Mouse (Mus musculus): Measurements from ENCODE around the gene Krt73.
A peak's percentile ranks its signal among the peaks of the same experiment; 100 is the strongest.

Gene Krt73

GRCm38 (mm10) chr15:101802296-101802835, at the start of gene Krt73:
TSS of gene Krt73 (minus strand) at chr15:101802346.
- no peak for ATAC-seq (ENCODE audit: insufficient number of reproducible peaks, low FRiP score, low TSS enrichment)

DNA sequence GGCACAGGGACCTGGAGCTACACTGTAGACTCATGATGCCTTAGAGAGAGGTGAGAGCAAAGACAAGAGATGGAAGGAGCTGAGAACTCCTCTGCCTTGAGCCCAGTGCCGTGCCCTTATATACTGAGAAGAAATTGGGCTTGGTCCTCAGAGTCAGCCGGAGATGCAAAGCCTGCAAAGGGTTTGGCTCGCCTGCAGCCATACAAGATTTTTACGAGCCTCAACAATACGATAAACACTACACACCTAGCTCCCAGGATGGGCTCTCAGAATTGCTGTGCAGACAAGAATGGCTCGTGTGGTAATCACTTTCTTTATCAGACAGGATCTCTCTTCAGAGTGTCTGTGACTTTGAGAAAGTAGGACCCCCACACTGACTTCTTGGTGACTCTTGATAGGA, 48.5 kb upstream of the Krt73 start, which contains the start of gene Krt1:
Krt1 (minus strand) TSS at position 101 of the 400 bp plus-strand sequence.
- no peak for ATAC-seq (ENCODE audit: insufficient number of reproducible peaks, low FRiP score, low TSS enrichment)

GRCm38 (mm10) chr15:101845971-101846403, 43.8 kb upstream of the Krt73 start:
- peak; percentile 54; the same call in 1 of the 2 replicates for ATAC-seq (ENCODE audit: insufficient number of reproducible peaks, low FRiP score, low TSS enrichment)

- ATAC-seq (ENCODE audit: insufficient number of reproducible peaks, low FRiP score, low TSS enrichment) = no peak
These were observed 41.0 kb upstream of the Krt73 start for GRCm38 (mm10) chr15:101843192-101843591.

- ATAC-seq (ENCODE audit: insufficient number of reproducible peaks, low FRiP score, low TSS enrichment) = no peak
These were observed 32.7 kb upstream of the Krt73 start for GRCm38 (mm10) chr15:101834784-101835328.

GRCm38 (mm10) chr15:101833131-101833530, 31.0 kb upstream of the Krt73 start:
- ATAC-seq (ENCODE audit: insufficient number of reproducible peaks, low FRiP score, low TSS enrichment) = no peak

GRCm38 (mm10) chr15:101829441-101829840, 27.3 kb upstream of the Krt73 start:
- ATAC-seq (ENCODE audit: insufficient number of reproducible peaks, low FRiP score, low TSS enrichment) = no peak

- no peak for ATAC-seq (ENCODE audit: insufficient number of reproducible peaks, low FRiP score, low TSS enrichment)
These were observed 19.6 kb upstream of the Krt73 start for GRCm38 (mm10) chr15:101821786-101822185.

- no peak for ATAC-seq (ENCODE audit: insufficient number of reproducible peaks, low FRiP score, low TSS enrichment)
These were observed 15.7 kb upstream of the Krt73 start, which contains the start of gene Krt2 for GRCm38 (mm10) chr15:101817875-101818274. TSS of gene Krt2 (minus strand) at chr15:101818169.

- no peak for ATAC-seq (ENCODE audit: insufficient number of reproducible peaks, low FRiP score, low TSS enrichment)
These were observed 1.1 kb upstream of the Krt73 start for GRCm38 (mm10) chr15:101803052-101803822.

DNA sequence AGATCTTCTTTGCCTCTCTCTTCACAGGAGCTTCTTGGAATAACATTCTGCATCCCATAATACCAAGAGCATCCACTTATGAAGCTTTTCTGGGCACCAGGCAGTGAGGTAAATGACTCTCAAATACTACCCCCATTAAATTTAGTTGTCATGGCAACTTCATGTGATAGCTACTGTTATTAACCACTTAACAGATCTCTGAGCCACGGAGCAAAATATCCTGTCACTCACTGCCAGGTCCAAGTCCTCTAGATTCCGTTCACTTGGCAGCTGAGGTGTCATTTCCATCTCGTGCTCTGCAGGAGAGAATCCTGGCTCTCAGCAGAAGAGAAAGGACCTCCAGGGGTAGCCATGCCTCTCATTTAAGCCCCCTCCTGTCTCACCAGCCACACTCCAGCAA, 11.3 kb downstream of the Krt73 start:
- no peak for ATAC-seq (ENCODE audit: insufficient number of reproducible peaks, low FRiP score, low TSS enrichment)

- no peak for ATAC-seq (ENCODE audit: insufficient number of reproducible peaks, low FRiP score, low TSS enrichment)
These were observed 15.8 kb downstream of the Krt73 start, which contains the start of gene Krt72 for GRCm38 (mm10) chr15:101786360-101786759. TSS of gene Krt72 (minus strand) at chr15:101786460.

DNA sequence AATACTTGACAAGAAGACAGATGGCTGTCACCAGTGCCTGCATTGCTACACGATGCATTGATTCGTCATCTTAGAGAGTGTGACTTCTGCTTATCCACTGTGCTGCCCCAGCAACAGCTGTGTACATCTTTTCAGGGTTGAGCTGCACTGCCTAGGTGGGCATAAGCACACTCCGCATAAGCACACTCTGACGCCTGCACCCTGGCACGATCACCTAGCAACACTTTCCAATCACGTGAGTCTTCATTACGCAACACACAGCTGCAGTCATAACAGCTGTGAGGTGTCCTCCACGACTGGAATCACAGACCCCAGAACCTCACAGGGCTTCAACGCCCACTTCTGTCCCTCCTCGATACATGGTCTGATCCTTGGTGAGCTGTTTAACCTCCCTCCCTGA, 28.7 kb downstream of the Krt73 start:
- no peak for ATAC-seq (ENCODE audit: insufficient number of reproducible peaks, low FRiP score, low TSS enrichment)

DNA sequence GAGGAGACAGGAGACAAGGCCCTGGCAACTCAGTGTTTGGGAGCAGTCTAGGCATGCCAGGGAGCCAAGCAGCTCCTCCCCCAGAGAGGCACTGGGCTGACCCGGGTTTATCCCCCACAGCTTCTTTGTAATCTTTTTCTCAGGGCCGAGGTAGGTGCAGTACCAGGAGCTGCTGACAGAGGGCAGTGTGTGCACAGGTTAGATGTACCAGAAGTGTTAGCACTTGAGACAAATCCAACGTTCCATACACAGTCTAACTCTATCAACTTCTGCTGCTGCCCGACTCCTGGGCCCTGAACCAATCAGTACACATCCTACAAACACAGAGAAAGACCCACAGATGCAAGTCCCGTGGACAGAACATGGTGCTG, 29.4 kb downstream of the Krt73 start:
- peak; percentile 33; the same call in 1 of the 2 replicates for ATAC-seq (ENCODE audit: insufficient number of reproducible peaks, low FRiP score, low TSS enrichment)

DNA sequence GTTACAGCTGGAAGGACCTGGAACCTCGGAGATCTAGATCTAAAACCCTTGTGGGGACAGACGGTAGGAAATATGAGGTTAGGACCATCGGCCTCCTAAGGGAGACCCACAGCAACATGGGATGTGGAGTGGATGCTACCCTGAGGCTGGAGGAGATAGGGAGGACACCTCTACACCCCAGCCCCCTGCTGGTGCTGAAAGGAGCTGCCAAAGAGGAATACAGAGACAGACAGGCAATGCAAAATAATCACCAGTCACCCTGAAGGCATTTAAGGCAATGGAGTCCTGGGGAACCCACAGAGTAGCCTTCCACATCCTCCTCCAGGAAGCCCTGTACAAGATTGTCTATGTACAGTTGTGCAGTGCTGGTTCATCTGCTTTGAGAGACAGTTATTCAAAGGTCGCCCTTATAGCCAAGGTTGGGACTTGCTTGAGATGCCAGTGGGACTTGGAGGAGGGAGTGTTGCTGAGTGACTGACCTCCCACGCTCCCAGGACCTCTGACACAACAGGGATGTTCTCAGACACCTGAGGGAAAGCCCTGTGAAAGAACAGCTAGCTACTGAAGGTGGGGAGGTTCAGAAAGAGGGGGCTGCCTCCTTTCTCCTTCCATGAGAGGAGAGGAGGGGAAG, 30.0 kb downstream of the Krt73 start:
- ATAC-seq (ENCODE audit: insufficient number of reproducible peaks, low FRiP score, low TSS enrichment) = no peak

DNA sequence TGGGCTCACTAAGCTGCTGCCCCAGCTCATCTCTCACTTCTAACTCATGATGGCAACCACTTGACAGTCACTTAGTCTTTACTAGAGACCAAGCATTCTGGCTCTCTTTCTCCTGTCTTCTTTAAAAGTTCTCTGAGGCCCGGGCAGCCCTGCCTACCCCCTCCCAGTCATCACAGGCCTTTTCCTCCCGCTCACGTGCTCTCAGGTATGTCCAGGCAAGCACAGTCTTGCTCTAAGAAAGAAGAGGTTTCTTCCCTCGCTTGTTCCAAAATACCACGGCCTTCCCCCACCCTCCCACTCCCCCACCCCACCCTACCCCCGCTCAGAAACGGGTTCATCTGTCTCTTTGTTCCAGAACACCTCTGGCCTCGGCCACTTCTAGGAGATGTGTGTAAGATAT, 31.9 kb downstream of the Krt73 start:
- ATAC-seq (ENCODE audit: insufficient number of reproducible peaks, low FRiP score, low TSS enrichment) = no peak
